Mouse (Mus musculus): ENCODE data around the gene Gm21394. TPM values are rescaled to one million over a fixed set of nuclear protein-coding genes. Genes with fewer than 3 reads are reported as not detected.
"Not testable (repeated sequence)": the region's sequence is repeated elsewhere in the genome, so short reads cannot be mapped to it uniquely, and the experiment has no call there.

The Gm21394 gene
- not detected for total RNA-seq (2021)

DNA sequence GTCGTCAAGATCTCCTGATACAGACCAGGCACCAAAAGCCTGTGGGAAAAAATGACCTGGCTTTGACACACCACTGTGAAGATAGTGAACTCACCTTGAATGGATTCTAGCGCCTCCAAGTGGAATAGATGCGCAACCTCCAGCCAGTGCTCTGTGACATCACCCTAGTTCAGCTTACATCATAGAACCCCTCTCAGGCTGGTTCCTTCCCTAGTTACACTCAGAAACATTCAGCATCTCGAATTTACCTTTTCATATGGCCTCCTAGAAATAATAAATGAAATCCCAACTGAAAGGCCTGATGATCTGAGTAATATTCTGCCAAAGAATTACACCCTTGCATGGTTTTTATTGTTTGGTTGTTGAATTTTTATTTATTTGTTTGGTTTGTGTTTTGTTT, at the start of gene Gm21394:
Gene Gm21394, minus strand, starts transcription at position 101 of the 400 bp plus-strand sequence.
- not testable (repeated sequence) for DNase-seq (ENCODE audit: extremely low spot score in 1 of 2, low spot score in 1 of 2)

Other genes starting within 250 kb of the Gm21394 start
- gene Gm21409, start 181.8 kb upstream of the Gm21394 start, total RNA-seq (2021), result not detected

All from layer of hippocampus, postnatal 25 days (tissue).